Mouse (Mus musculus): ENCODE data around the gene Anxa8. TPM values are rescaled to one million over a fixed set of nuclear protein-coding genes. Genes with fewer than 3 reads are reported as not detected.

The Anxa8 gene
- polyA plus RNA-seq, 1 experiment from 2014 or later, result 56.1 TPM

DNA sequence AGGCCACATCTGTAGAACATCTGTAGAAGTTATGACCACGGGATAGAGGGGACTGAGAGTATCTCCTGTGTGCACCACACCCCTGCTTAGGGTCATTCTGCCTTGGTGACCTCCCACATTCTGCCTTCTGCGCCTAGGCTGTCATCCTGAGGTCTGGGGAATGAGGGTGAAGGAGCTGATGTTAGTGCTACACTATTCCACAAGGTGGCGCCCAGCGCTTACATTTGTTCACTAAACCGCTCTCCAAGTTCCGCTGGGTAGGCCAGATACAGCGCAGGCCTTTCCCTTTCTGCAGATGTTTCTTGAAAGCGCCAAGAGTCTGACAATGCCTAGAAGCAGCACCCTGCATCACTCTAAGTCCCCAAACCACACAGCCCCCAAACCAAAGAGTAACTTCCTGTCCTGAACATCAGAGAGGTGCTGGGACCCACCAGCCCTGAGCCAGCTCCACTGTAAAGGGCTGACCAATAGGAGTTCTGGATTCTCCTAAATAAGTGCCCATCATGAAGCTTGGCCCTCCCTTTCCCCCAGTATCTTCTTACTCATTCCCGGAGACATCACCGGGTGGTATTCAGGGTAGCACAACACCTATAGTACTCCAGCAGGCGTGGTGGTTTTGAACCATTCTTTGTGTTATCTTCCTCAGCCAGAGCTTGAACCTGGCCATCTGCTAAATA is 5.3 kb upstream of the Anxa8 start:
- Histone ChIP-seq H3K9ac (ENCODE audit: low read length) (no peak overlapping the region), H3K4me1 (ENCODE audit: control insufficient read depth, insufficient read depth, low read length) (no peaks in the 10 kb centered on the region), H3K36me3 (ENCODE audit: control insufficient read depth, insufficient read depth, low read length) (no peaks in the 10 kb centered on the region), H3K4me2 (ENCODE audit: low read depth, low read length) (no peak overlapping the region), H3K9me3 (replicated peaks; ENCODE audit: control insufficient read depth, low read length) (no peaks in the 10 kb centered on the region), H3K27me3 (ENCODE audit: control insufficient read depth, insufficient read depth, low read length) (0 out of 2 replicates have a peak, but pooled peaks cover 3% of the 10 kb centered on the region), H3K27ac (ENCODE audit: low read length) (no peak overlapping the region), H3K4me3 (replicated peaks; ENCODE audit: low read length) (no peak overlapping the region)
- WGBS, result 10% methylated on average over 11 of the region's 11 CpGs
- peak; percentile 71; the same call in 1 of the 2 replicates for ATAC-seq (ENCODE audit: insufficient read depth, low FRiP score)

DNA sequence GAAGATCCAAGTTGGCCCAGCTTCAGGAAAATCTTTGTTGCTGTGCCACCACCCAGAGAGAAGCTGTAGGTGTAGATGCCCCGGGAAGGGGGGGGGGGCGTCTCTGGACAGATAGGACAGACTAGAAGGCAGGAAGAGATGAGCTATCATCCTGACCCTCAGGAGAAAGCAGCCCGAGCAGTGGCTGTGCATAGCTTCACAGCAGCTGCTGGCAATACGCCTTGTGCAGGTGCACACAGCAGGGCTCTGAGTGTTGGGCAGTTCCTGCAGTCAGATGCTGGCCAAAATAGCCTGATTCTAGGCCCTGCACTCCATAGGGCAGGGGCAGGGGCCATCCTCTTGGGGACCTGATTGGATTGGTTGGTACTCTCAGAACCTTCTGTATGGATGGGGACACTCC is 1.0 kb downstream of the Anxa8 start:
- 0 out of 2 replicates have a peak overlapping the region, but pooled peaks have one; percentile 4 for H3K27ac ChIP-seq (ENCODE audit: low read length)
- no peaks in the 10 kb centered on the region for H3K4me1 ChIP-seq (ENCODE audit: control insufficient read depth, insufficient read depth, low read length)
- no peak for ATAC-seq (ENCODE audit: insufficient read depth, low FRiP score)
- no peaks in the 10 kb centered on the region for H3K36me3 ChIP-seq (ENCODE audit: control insufficient read depth, insufficient read depth, low read length)
- H3K9ac ChIP-seq (ENCODE audit: low read length), result peak overlapping the region; percentile 34; the same call in 1 of the 2 replicates
- 55% methylated on average over 4 of the region's 4 CpGs for WGBS
- no peaks in the 10 kb centered on the region for H3K9me3 ChIP-seq (replicated peaks; ENCODE audit: control insufficient read depth, low read length)
- H3K27me3 ChIP-seq (ENCODE audit: control insufficient read depth, insufficient read depth, low read length), result no peaks in the 10 kb centered on the region
- H3K4me3 ChIP-seq (replicated peaks; ENCODE audit: low read length), result peak overlapping the region; percentile 30
- peak overlapping the region; percentile 34 for H3K4me2 ChIP-seq (ENCODE audit: low read depth, low read length)

DNA sequence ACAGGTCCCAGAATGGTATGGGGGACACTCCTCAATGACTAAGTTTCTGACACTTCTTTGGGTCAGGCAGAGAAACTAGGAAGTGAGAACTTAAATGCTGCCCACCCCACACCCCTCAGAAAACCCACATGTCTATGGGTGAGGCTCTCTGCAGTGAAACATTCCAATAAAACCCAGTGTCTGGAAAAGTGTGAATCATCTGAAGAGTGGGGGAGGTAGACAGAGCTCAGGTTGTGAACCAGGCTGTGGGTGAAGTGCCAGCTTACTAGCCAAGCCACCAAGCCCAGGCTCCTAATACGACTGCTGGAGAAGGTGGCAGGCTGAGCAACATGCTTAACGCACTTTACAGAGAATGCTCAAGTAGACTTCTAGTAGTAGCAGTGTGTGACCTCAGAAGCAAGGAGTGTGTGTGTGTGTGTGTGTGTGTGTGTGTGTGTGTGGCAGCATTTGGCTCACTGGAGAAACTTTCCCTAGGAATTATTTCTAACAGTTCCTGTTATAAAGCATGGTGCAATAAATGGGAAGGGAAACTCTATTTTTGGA is 2.1 kb downstream of the Anxa8 start:
- Histone ChIP-seq H3K27me3 (ENCODE audit: control insufficient read depth, insufficient read depth, low read length) (no peaks in the 10 kb centered on the region), H3K4me2 (ENCODE audit: low read depth, low read length) (peak overlapping the region; percentile 34), H3K36me3 (ENCODE audit: control insufficient read depth, insufficient read depth, low read length) (no peaks in the 10 kb centered on the region), H3K9ac (ENCODE audit: low read length) (no peak overlapping the region), H3K9me3 (replicated peaks; ENCODE audit: control insufficient read depth, low read length) (no peaks in the 10 kb centered on the region), H3K27ac (ENCODE audit: low read length) (no peak overlapping the region), H3K4me1 (ENCODE audit: control insufficient read depth, insufficient read depth, low read length) (no peaks in the 10 kb centered on the region), H3K4me3 (replicated peaks; ENCODE audit: low read length) (peak overlapping the region; percentile 30; the same call in 1 of the 2 replicates)
- 0 out of 2 replicates have a peak, but pooled peaks have one; percentile 12 for ATAC-seq (ENCODE audit: insufficient read depth, low FRiP score)
- WGBS, result 76% methylated on average over 2 of the region's 2 CpGs

DNA sequence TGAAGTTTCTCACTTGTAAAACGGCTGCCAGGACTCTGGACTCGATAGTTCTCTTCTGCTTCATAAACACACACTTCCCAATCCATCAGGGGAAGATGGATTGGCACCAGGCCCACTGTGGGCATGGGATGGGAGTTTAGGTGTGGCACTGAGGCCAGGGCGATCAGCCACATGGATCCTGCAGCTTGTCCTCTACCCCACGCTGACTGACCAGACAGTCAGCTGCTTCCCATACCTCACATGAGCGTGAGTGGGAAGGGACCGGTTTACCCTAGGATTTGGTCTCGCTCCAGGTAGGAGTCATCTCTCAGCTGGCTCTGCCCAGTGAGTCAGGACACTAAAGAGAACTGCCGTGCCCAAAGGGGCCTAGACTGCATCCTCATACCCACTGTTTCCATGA is 4.0 kb downstream of the Anxa8 start:
- Histone ChIP-seq H3K4me2 (ENCODE audit: low read depth, low read length) (no peak overlapping the region), H3K36me3 (ENCODE audit: control insufficient read depth, insufficient read depth, low read length) (no peaks in the 10 kb centered on the region), H3K27ac (ENCODE audit: low read length) (no peak overlapping the region), H3K9me3 (replicated peaks; ENCODE audit: control insufficient read depth, low read length) (no peaks in the 10 kb centered on the region), H3K4me3 (replicated peaks; ENCODE audit: low read length) (no peak overlapping the region), H3K27me3 (ENCODE audit: control insufficient read depth, insufficient read depth, low read length) (no peaks in the 10 kb centered on the region), H3K9ac (ENCODE audit: low read length) (no peak overlapping the region), H3K4me1 (ENCODE audit: control insufficient read depth, insufficient read depth, low read length) (no peaks in the 10 kb centered on the region)
- ATAC-seq (ENCODE audit: insufficient read depth, low FRiP score), result no peak
- 75% methylated on average over 8 of the region's 8 CpGs for WGBS

DNA sequence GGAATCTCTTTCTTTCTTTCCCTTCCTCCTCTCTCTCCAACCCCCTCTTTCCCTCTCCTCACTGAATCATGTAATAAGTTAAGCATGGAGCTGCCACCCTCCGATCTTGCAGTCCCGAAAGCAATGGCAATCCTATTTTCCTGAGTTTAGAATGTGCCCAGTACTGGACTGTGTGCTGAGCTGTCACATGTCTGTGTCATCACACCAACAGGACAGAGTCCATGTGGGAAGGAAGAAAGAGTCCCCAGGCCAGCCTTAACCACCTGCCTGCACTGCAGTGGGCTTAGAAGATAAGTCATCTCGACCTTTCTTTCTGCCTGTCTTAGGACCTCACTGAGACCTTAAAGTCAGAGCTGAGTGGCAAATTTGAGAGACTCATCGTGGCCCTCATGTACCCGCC is 5.7 kb downstream of the Anxa8 start:
- H3K27ac ChIP-seq (ENCODE audit: low read length), result no peak overlapping the region
- no peak for ATAC-seq (ENCODE audit: insufficient read depth, low FRiP score)
- H3K4me2 ChIP-seq (ENCODE audit: low read depth, low read length), result no peak overlapping the region
- H3K4me3 ChIP-seq (replicated peaks; ENCODE audit: low read length), result no peak overlapping the region
- H3K9ac ChIP-seq (ENCODE audit: low read length), result no peak overlapping the region
- WGBS, result 80% methylated on average over 5 of the region's 5 CpGs
- no peaks in the 10 kb centered on the region for H3K27me3 ChIP-seq (ENCODE audit: control insufficient read depth, insufficient read depth, low read length)
- no peaks in the 10 kb centered on the region for H3K9me3 ChIP-seq (replicated peaks; ENCODE audit: control insufficient read depth, low read length)
- no peaks in the 10 kb centered on the region for H3K36me3 ChIP-seq (ENCODE audit: control insufficient read depth, insufficient read depth, low read length)
- no peaks in the 10 kb centered on the region for H3K4me1 ChIP-seq (ENCODE audit: control insufficient read depth, insufficient read depth, low read length)

DNA sequence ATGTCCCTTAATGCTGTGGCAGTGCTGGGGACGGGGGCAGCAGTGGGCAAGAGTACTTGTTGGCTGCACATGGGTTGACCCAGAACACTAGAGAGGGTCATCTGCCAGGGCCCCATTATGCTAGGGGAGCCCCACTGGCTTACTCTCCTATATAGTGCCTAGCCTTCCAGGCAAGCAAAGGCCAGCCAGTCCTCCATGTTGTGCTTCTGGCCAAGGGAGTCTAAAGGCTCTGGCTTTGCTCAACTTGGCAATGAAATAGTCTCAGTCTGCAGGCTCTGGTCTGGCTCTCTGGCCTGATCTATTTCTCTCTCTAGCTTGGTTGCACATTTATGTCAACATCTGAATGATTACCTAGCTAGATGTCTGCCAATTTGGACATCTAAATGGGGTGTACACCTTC is 7.1 kb downstream of the Anxa8 start:
- Histone ChIP-seq H3K4me3 (replicated peaks; ENCODE audit: low read length) (no peak overlapping the region), H3K9me3 (replicated peaks; ENCODE audit: control insufficient read depth, low read length) (no peaks in the 10 kb centered on the region), H3K4me1 (ENCODE audit: control insufficient read depth, insufficient read depth, low read length) (no peaks in the 10 kb centered on the region), H3K27ac (ENCODE audit: low read length) (no peak overlapping the region), H3K9ac (ENCODE audit: low read length) (no peak overlapping the region), H3K27me3 (ENCODE audit: control insufficient read depth, insufficient read depth, low read length) (no peaks in the 10 kb centered on the region), H3K4me2 (ENCODE audit: low read depth, low read length) (no peak overlapping the region), H3K36me3 (ENCODE audit: control insufficient read depth, insufficient read depth, low read length) (no peaks in the 10 kb centered on the region)
- 64% methylated on average over 1 of the region's 1 CpGs for WGBS
- ATAC-seq (ENCODE audit: insufficient read depth, low FRiP score), result no peak

DNA sequence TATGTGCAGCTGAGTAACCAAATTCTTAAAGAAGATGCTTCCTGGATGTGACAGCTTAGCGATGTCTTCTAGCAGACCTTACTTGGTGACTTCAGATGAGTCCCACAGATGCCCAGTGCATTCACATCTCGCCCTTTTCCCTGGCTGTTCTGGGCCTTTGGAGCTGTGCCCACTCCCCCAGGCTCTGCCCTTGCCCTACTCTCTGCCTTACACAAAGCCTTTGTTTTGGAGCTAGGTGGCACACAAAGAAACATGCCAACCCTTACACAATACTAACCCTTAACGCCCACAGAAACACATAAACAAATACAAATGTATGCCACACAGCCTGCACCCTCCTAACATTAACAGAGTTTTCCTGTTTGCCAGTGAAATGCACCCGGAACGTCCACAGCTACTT is 10.4 kb downstream of the Anxa8 start:
- H3K9me3 ChIP-seq (replicated peaks; ENCODE audit: control insufficient read depth, low read length), result no peaks in the 10 kb centered on the region
- H3K4me2 ChIP-seq (ENCODE audit: low read depth, low read length), result no peak overlapping the region
- H3K4me3 ChIP-seq (replicated peaks; ENCODE audit: low read length), result no peak overlapping the region
- no peak for ATAC-seq (ENCODE audit: insufficient read depth, low FRiP score)
- no peak overlapping the region for H3K27ac ChIP-seq (ENCODE audit: low read length)
- no peaks in the 10 kb centered on the region for H3K4me1 ChIP-seq (ENCODE audit: control insufficient read depth, insufficient read depth, low read length)
- no peaks in the 10 kb centered on the region for H3K36me3 ChIP-seq (ENCODE audit: control insufficient read depth, insufficient read depth, low read length)
- no peaks in the 10 kb centered on the region for H3K27me3 ChIP-seq (ENCODE audit: control insufficient read depth, insufficient read depth, low read length)
- H3K9ac ChIP-seq (ENCODE audit: low read length), result no peak overlapping the region
- WGBS, result 71% methylated on average over 5 of the region's 5 CpGs

DNA sequence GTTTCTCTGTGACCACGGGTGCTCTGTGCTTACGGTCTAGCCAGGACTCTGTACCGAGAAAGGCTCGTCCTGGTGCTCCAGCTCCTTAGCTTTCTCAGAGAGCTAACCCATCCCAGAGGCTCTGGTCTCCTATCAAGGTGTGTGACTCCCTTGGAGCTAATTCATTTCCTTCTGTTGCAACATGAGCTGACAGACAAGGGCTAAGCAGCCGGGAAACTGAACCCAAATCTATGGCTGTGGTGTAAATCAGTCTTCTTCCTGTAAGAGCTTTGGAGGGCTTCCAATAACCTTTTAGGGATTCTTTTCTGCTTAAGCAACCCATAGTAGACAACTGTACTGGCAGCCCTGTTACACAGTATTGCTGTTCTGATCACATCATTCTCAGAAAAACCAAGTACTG is 16.8 kb downstream of the Anxa8 start, which contains the start of gene A630023A22Rik:
TSS of gene A630023A22Rik (minus strand) at position 154 of the 400 bp plus-strand sequence.
- Histone ChIP-seq H3K4me3 (replicated peaks; ENCODE audit: low read length) (no peak within 1 kb of the TSS), H3K4me2 (ENCODE audit: low read depth, low read length) (no peak within 1 kb of the TSS), H3K9ac (ENCODE audit: low read length) (no peak within 1 kb of the TSS), H3K9me3 (replicated peaks; ENCODE audit: control insufficient read depth, low read length) (no peaks in the 10 kb centered on the region), H3K27ac (ENCODE audit: low read length) (0 out of 2 replicates have a peak within 1 kb of the TSS, but pooled peaks have one; percentile 8), H3K27me3 (ENCODE audit: control insufficient read depth, insufficient read depth, low read length) (no peaks in the 10 kb centered on the region), H3K36me3 (ENCODE audit: control insufficient read depth, insufficient read depth, low read length) (no peaks in the 10 kb centered on the region), H3K4me1 (ENCODE audit: control insufficient read depth, insufficient read depth, low read length) (peaks cover 12% of the 10 kb centered on the region; the same call in 1 of the 2 replicates)
- 52% methylated on average over 5 of the region's 5 CpGs for WGBS
- ATAC-seq (ENCODE audit: insufficient read depth, low FRiP score), result no peak

DNA sequence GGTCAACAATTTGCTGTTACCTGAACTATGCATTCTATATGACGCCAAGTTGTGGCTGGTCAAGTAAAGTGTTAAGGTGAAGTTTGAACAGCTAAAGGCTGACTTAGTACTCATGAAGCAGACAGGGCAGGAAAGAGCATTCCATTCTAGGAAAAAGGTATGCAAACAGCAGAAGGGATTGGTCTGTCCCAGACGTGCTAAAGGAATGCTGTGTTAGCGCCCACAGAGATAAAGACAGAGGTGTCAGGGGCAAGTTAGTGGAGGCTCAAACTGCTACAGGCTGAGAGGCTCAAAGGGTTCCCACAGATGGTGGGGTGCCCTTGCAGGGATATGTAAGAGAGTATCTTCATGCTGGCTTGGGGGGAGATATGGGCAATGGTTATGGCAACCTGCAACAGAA is 18.1 kb downstream of the Anxa8 start:
- Histone ChIP-seq H3K9ac (ENCODE audit: low read length) (no peak overlapping the region), H3K36me3 (ENCODE audit: control insufficient read depth, insufficient read depth, low read length) (no peaks in the 10 kb centered on the region), H3K4me1 (ENCODE audit: control insufficient read depth, insufficient read depth, low read length) (peaks cover 12% of the 10 kb centered on the region; the same call in 1 of the 2 replicates), H3K4me2 (ENCODE audit: low read depth, low read length) (no peak overlapping the region), H3K27me3 (ENCODE audit: control insufficient read depth, insufficient read depth, low read length) (no peaks in the 10 kb centered on the region), H3K9me3 (replicated peaks; ENCODE audit: control insufficient read depth, low read length) (no peaks in the 10 kb centered on the region), H3K4me3 (replicated peaks; ENCODE audit: low read length) (no peak overlapping the region), H3K27ac (ENCODE audit: low read length) (no peak overlapping the region)
- WGBS, result 55% methylated on average over 3 of the region's 3 CpGs
- ATAC-seq (ENCODE audit: insufficient read depth, low FRiP score), result no peak

Data from stomach, embryonic 16.5 days (tissue).